Mouse (Mus musculus) small intestine, adult 2 months (tissue): Measurements from ENCODE around the gene Pcna. TPM values are rescaled to one million over a fixed set of nuclear protein-coding genes. Genes with fewer than 3 reads are reported as not detected.

Source experiments
- H3K27ac ChIP-seq: fragments of 200-500 bp; 2 replicates; pipeline ENCODE4 v1.5.1; 2012; ENCODE audit warnings: low read depth, low read length, control low read depth, inconsistent platforms; ENCODE audit not compliant: insufficient read depth
- H3K27me3 ChIP-seq: fragments of 200-500 bp; 2 replicates; pipeline ENCODE4 v1.6.1; 2012; ENCODE audit warnings: mild to moderate bottlenecking, moderate library complexity, low read length, inconsistent platforms; ENCODE audit not compliant: control insufficient read depth, insufficient read depth
- H3K36me3 ChIP-seq: fragments of 200-500 bp; 2 replicates; pipeline ENCODE4 v1.6.1; 2012; ENCODE audit warnings: mild to moderate bottlenecking, low read length, control low read depth, inconsistent platforms; ENCODE audit not compliant: control insufficient read depth, insufficient read depth
- H3K4me1 ChIP-seq: fragments of 200-500 bp; 2 replicates; pipeline ENCODE4 v1.6.1; 2012; ENCODE audit warnings: low read length, inconsistent platforms, mixed read lengths; ENCODE audit not compliant: control insufficient read depth, insufficient read depth, insufficient read length
- H3K4me3 ChIP-seq: fragments of 200-500 bp; 2 replicates; pipeline ENCODE4 v1.5.1; 2012; ENCODE audit warnings: low read depth, mild to moderate bottlenecking, control low read depth, inconsistent platforms, low read length, moderate library complexity
- CTCF ChIP-seq: fragments of 200-500 bp; IDR thresholded peaks from 2 replicates; pipeline ENCODE4 v1.5.1; 2012; ENCODE audit warnings: low read depth, mild to moderate bottlenecking, control low read depth, inconsistent platforms, low read length, moderate library complexity, mixed read lengths; ENCODE audit not compliant: insufficient replicate concordance, insufficient read length; ENCODE audit errors: extremely low read depth
- POLR2A ChIP-seq: fragments of 200-500 bp; IDR thresholded peaks from 2 replicates; pipeline ENCODE4 v1.6.1; 2012; ENCODE audit warnings: low read depth, mild to moderate bottlenecking, control low read depth, inconsistent platforms, low read length, moderate library complexity
- WGBS: fragments of 180-500 bp; shearing (Covaris S2); methylation state at CpG from one replicate; pipeline ENCODE4 v1.1.7; 2018; 5-methylcytosine and 5-hydroxymethylcytosine counted together
- polyA plus RNA-seq: library from polyadenylated mRNA; depleted of rRNA; stranded (reverse); fragments of >200 nt; gene quantifications from 2 replicates; pipeline ENCODE4 v1.2.3, GENCODE M21; 2012

Gene Pcna
- polyA plus RNA-seq, 1 experiment: 54.9 TPM

DNA sequence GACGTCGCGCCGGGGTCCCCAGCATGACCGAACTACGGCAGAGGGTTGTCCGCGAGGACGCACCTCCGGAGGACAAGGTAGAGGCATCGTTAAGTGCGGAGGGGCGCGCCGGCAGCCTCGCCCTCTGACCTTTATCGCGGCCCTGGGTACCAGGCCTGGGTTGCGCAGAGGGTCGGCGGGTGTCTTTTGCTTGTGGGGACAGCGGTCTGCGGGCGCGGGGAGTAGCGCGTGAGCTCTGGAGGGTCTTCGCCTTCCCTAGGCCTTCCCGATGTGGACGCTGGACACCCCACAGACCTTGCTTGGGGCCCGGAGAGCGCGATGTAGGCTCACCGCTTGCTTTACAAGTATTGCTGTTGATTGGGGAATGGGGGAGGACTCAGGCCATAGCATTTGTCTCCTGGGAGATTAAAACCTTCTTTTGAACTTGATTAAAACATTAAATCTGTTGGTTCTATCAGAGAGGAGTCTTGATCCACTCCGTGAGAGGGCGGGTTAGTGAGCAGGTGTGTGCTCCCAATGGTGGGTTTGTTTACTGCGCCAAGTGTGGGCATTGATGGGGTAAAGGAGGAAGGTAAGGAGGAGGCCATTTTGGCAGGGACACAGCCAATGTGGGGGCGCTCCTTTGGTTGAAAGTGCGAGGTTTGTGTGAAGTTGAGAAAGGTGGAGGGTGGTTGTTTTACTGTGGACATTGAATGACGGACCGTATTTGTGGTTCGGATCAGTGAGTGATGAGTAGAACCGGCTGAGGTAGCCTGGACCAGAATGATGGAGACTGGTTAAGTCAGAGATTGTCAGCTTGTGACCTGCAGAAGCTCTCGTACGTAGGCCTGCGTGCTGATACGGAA is 10.5 kb upstream of the Pcna start:
- Histone ChIP-seq H3K27me3 (no peaks in the 10 kb centered on the region), H3K36me3 (no peaks in the 10 kb centered on the region), H3K4me3 (peak overlapping the region; percentile 80), H3K4me1 (peaks cover 8% of the 10 kb centered on the region), H3K27ac (peak overlapping the region; percentile 48)
- no peak for TF ChIP-seq POLR2A
- TF ChIP-seq CTCF: no peak
- under 1% methylated on average over 47 of the region's 47 CpGs for WGBS

DNA sequence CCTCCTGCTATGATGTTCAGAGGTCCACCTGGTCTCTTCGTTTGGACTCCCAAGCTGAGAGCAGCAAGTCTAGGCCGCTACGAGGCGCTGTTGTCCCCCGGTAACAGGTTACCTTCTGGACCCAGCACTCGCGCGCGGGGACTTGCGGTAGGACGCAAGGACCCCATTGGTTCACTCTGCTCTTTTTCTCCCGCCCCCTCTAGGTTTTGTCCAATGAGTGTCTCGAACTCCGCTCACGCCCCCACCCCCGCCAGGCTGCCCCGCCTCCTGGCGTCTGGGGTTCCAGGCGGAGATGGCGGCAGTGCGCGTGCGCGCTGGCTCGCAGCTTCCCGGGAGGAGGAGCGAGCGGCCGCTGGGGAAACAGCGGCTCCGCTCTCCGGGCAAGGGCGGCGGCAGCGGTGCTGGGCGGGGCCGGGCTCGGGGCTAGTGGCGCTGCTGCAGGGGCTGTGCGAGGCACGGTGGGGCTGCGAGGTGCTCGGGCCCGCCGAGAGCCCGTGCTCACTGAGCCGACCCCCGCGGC is 9.8 kb upstream of the Pcna start, which contains the start of gene Cds2:
Gene Cds2 (plus strand): TSS at position 270 of the 520 bp plus-strand sequence.
- Histone ChIP-seq H3K36me3 (no peaks in the 10 kb centered on the region), H3K27ac (peak within 1 kb of the TSS; percentile 48), H3K4me1 (peaks cover 8% of the 10 kb centered on the region), H3K4me3 (peak within 1 kb of the TSS; percentile 80), H3K27me3 (no peaks in the 10 kb centered on the region)
- WGBS: under 1% methylated on average over 48 of the region's 49 CpGs
- TF ChIP-seq CTCF: peak; percentile 87
- TF ChIP-seq POLR2A: peak; percentile 68; the same call in 1 of the 2 replicates

DNA sequence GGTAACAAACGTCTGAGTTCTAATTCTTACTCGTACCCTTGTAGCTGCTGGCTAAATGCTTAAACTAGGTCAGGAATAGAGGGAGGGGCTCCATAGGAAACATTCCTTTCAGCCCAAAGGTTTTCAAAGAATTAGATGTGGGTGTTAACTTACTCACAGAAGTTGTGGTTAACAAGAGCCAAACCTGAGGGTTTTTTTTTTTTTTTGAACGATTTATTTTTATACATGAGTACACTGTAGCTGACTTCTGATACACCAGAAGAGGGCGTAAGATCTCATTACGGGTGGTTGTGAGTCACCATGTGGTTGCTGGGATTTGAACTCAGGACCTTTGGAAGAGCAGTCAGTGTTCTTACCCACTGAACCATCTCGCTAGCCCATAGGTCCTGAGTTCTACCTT is 9.1 kb upstream of the Pcna start:
- Histone ChIP-seq H3K4me1 (peaks cover 8% of the 10 kb centered on the region), H3K27me3 (no peaks in the 10 kb centered on the region), H3K27ac (no peak overlapping the region), H3K4me3 (no peak overlapping the region), H3K36me3 (no peaks in the 10 kb centered on the region)
- WGBS: 63% methylated on average over 6 of the region's 6 CpGs
- no peak for TF ChIP-seq CTCF
- TF ChIP-seq POLR2A: no peak

DNA sequence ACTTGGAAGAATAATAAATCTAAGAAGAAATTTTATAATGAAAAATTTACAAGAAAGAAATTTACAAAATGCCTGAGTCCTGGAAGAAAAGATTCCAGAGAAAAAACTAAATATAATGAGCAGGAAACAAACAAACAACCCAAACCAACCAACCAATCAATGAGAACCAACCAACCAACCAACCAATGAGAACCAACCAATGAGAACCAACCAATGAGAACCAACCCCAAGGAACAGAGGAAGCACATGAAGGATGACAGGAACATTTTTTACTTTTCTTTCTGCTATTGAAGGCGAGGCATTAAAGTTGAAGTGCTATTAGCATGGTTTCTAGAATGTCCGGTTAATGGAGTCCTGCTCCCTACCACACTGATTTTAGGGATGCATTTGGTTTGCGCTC is 7.5 kb upstream of the Pcna start:
- Histone ChIP-seq H3K27ac (no peak overlapping the region), H3K27me3 (no peaks in the 10 kb centered on the region), H3K36me3 (no peaks in the 10 kb centered on the region), H3K4me3 (no peak overlapping the region), H3K4me1 (peaks cover 8% of the 10 kb centered on the region)
- TF ChIP-seq CTCF (no peak), POLR2A (no peak)
- WGBS: 89% methylated on average over 3 of the region's 3 CpGs

DNA sequence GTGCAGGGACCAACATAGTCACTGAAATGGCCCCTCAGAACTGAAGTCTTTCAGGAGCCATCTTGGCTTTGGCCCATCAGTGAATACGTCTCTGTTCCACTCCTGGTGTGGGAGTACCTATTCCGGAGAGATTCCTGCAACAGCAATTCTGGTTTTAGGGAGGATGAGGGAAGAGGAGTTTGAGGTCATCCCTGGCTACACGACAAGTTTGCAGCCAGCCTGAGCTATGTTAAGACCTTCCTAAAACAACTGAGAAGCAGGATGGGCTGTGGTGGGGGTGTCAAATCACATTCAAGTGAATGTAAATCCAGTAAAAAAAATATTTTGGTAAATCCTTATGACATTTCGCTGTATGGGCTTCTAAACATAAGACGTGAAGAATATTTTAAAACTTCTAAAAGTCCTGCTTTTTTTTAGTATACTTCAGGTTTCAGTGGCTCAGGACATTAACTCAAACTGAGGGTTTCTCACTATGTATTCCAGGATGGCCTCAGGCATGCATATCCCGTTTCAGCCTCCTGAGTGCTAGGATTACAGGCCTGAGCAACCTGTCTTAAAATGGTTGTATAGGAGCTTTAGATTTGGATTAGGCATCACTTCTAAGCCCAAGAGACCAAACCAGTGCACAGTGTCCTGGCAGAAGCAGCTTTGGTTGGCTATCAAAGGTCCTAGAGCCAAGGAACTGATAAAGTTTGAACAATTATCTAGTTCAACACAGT is 4.4 kb upstream of the Pcna start:
- H3K4me3 ChIP-seq: no peak overlapping the region
- H3K27me3 ChIP-seq: no peaks in the 10 kb centered on the region
- TF ChIP-seq CTCF (no peak), POLR2A (no peak)
- WGBS: 92% methylated on average over 6 of the region's 6 CpGs
- no peaks in the 10 kb centered on the region for H3K4me1 ChIP-seq
- H3K36me3 ChIP-seq: no peaks in the 10 kb centered on the region
- H3K27ac ChIP-seq: no peak overlapping the region

DNA sequence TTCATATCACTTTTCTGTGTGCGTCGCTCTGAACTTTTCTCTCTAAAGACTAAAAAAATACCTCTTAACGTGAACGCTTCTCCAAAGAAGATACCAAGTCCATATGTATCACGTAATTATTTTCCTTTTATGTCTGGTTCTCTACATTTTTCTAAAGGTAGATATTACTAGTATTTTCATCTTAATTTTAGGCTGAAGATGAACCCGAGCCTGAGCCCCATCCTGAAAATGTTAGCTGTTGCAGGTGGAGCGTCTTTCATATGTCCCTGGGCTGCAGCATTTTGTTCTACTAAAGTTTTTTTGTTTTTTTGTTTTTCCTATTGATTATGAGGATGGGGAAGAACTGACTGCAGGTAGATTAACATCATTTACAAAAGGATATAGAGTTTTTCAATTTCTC is 489 bp upstream of the Pcna start:
- no peaks in the 10 kb centered on the region for H3K27me3 ChIP-seq
- TF ChIP-seq CTCF (no peak), POLR2A (no peak)
- no peaks in the 10 kb centered on the region; the same call in 1 of the 2 replicates for H3K4me1 ChIP-seq
- peak overlapping the region; percentile 54; the same call in 1 of the 2 replicates for H3K27ac ChIP-seq
- H3K4me3 ChIP-seq: no peak overlapping the region
- peaks cover 2% of the 10 kb centered on the region; the same call in 1 of the 2 replicates for H3K36me3 ChIP-seq
- WGBS: 1% methylated on average over 7 of the region's 7 CpGs

DNA sequence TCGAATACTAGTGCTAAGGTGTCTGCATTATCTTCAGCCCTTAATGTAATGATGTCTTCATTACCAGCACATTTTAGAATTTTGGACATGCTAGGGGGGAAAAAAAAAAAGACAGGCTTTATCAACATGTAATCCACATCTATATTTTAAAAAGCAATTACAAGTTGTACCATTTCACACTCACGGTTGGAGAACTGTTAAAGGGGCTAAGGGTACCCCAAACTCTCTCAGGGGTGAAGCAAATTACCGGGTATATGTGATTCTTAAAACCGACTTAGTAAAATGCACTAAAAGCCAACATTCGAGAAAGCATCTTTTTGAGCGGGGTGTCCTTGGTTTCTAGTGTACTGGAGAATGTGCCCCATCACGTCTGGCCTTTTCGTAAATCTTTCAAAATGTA is 1.2 kb downstream of the Pcna start:
- Histone ChIP-seq H3K27me3 (no peaks in the 10 kb centered on the region), H3K4me3 (no peak overlapping the region), H3K36me3 (peaks cover 5% of the 10 kb centered on the region; the same call in 1 of the 2 replicates), H3K27ac (no peak overlapping the region), H3K4me1 (peaks cover 3% of the 10 kb centered on the region)
- 3% methylated on average over 8 of the region's 8 CpGs for WGBS
- TF ChIP-seq POLR2A (no peak), CTCF (no peak)
